Mouse (Mus musculus) ovary, postnatal 10 days (tissue): ENCODE measurements around the gene Rad54l.

Experiments used
- DNase-seq: peaks from one replicate; pipeline ENCODE4 v3.0.0; 2022; ENCODE audit warnings: low spot score

The Rad54l gene

GRCm38 (mm10) chr4:116140801-116141574 lies 17.5 kb upstream of the Rad54l start:
- DNase-seq, result no peak

GRCm38 (mm10) chr4:116137421-116137996 lies 14.0 kb upstream of the Rad54l start:
- no peak for DNase-seq

DNA sequence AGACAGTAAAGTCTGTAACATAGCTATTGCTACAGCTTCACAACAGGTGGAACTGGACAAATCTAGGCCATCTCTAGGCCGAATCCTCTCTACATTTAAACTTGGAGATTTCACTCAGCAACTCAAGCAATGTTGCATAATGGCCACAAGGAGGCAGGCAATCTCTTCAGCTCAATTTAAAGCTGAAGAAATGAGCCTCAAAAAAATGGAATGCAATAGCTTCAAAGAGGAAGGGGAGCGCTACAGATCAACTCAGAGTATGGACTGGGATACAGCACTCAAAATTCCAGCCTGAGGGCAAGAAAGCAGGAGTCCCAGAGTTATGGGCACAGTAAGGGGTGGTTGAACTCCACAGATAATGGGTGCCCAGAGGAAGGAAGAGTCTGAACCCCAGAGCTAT lies 11.5 kb upstream of the Rad54l start:
- no peak for DNase-seq

DNA sequence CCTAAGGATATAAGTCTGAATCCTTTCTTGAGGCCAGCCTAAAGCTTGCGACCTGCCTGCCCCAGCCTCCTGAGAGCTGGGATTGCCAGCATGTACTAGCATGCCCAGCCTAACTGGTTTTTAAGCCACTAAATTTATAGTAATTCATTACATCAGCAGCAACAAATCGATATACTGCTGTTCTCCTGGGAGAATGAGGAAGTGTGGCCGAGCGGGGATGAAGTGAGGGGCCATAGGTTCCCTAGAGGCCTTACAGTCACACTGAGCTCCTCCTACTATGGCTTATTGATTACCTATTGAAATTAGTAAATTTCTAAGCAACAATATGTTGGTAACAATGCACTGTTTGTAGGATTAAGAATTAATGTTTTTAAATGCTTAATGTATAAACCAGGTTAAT lies 9.6 kb upstream of the Rad54l start:
- DNase-seq, result no peak

DNA sequence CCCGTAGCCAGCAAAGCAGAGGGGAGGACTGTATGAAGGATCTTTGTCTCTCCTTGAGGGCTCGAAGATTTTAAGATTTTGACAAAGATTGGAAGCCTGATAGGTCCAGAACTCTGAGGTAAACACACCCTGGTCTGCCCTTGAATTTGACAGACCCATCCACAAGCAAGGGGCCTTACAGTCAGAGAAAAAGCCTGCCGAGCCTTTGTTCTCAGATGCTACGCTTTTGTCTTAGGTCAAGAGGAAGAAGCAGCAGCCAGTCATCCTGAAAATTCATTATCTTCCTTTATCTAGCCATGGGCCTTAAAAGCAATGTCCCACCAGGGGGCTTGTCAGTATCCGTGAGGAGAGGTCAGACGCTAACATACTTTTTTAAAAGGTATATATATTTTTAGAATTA lies 4.5 kb upstream of the Rad54l start:
- DNase-seq, result no peak

GRCm38 (mm10) chr4:116125803-116126386 lies 2.4 kb upstream of the Rad54l start:
- DNase-seq, result no peak

GRCm38 (mm10) chr4:116122762-116123161 lies 728 bp downstream of the Rad54l start:
- DNase-seq, result no peak

- DNase-seq, result no peak
Measured at GRCm38 (mm10) chr4:116111486-116111885, 12.0 kb downstream of the Rad54l start.

DNA sequence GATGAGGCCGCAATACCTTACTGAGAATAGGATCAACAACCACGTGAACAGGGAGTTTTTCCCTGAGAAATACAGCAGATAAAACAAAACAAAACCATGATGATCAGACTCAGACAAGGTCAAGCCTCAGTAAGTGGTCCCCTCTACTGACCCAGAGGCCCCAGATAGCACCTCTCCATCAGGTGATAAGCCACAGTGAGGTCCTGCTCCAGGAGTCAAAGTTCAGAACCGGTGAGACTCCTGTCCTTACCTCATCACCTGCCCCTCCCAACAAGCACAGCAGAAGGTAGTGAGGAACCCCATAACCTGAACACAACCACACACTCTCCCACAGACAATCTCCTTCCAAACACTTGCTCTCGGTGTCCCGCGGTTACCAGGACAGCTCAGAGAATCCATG lies 12.8 kb downstream of the Rad54l start:
- no peak for DNase-seq

DNA sequence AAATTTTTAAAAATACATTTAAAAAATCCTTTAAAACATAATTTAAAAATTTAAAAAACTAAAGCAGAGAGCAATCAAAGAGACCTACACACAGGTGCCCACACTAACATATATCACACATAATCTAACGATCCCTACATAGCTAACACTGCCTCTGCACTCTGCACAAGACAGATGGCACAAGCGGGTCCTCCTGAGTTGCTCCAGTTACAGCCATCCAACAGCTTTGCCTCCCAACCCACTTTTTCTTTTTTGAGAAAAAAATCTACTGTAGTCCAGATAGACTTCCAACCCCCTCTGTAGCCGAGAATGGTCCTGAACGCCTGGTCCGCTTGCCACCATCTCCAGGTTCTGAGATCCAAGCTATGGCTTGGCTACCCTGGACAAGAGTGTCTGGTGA lies 18.2 kb downstream of the Rad54l start:
- no peak for DNase-seq

- DNase-seq, result no peak
Measured at GRCm38 (mm10) chr4:116100959-116101358, 22.5 kb downstream of the Rad54l start.

DNA sequence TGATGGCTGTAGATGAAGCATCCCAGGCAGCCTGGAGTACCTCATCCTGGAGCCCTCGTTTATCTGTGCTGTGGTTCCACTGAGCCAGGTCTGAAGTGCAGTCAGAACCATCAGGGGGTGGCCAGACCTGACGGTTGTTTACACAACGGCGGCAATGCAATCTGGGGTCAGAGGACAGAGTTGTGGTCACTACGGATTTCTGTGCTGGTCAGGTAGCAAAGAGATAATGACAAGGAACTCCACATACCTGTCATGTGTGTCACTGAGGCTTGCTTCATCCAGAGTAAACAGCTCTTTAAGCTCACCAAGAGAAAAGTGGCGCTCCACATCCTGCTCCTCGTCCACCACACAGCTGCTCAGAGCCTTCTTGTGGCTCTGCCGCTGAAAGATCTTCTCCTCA lies 26.3 kb downstream of the Rad54l start:
- no peak for DNase-seq

DNA sequence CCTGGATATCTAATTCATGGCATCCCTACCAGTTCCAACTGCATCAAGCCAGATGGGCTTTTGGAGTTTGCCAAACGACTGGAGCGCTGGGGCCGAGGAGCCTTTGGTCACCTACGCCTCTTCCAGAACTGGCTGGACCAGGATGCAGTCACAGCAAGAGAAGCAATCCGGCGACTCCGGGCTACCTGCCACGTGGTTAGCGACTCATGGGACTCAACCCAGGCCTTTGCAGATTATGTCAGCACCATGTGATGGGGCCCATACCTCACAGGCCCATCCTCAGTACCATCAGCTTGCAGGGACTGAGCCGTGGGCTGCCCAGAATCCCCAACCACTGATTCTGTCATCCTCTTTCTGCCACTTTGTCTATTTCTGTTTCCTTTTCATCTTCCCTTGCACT lies 27.2 kb downstream of the Rad54l start:
- no peak for DNase-seq

DNA sequence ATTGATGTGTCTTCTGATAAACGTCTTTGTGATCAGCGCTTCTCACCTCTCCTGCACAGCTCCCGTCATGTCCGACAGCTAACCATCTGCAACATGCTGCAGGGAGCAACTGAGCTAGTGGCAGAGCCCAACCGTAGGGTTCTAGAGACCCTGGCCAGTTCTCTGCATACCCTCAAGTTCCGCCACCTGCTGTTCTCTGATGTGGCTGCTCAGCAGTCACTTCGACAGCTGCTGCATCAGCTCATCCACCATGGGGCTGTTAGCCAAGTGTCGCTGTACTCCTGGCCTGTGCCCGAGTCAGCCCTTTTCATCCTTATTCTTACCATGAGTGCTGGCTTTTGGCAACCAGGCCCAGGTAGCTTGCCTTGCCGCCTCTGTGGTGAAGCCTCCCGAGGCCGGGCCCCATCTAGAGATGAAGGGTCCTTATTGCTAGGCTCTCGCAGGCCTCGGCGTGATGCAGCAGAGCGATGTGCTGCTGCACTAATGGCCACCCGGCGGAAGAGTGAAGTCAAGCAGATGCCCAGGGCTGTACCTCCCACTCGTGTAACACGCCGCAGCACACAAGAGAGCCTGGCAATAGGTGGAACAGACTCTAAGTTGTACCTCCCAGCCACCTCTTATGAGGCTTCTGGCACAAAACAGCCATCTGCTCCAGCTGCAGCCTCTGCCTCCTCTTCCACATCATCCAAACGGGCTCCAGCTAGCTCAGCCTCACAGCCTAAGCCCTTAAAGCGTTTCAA lies 34.8 kb downstream of the Rad54l start:
- no peak for DNase-seq

DNA sequence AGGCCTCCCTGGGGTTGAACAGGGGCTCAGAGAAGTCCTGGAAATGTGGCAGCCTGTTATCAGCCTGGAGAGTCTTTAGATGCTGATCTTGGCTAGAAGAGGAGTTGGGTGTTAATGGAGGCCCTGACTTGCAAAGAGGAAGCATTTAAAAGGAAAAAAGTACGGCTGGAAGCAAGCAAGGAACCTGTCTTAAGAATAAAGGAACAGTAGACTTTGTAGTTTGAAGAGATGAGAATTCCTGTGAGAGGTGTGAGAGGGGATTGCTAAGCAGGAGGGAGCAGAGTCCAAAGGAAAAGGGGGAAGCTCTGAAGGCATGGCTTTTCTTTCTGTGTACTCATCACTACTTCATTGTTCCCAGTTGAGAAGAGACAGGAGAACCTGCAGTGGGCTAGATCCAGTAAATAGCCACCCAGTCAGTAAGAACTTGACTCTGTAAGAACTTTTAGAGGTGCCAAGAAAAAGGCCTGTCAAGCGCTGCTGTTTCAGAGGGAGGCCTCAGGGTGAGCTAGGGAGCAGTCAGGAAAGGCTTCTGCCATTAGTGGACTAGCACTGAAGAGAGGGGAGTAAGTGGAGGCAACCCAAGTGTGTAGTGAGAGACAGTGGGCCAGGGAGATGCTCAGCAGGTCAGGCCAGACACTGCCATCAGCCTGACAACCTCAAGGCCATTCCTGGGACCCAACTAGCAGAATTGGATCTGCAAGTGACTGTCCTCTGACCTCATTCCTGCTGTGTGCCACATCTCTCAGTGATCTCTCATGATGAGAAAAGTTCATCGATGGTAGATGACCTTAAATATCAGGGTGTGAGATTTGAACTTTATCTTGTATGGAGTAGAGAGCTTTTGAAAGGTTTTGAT lies 46.0 kb downstream of the Rad54l start:
- no peak for DNase-seq

- peak; percentile 18 for DNase-seq
Measured at GRCm38 (mm10) chr4:116076369-116077231, 46.9 kb downstream of the Rad54l start.

- peak; percentile 90 for DNase-seq
Measured at GRCm38 (mm10) chr4:116075631-116076368, 47.7 kb downstream of the Rad54l start.

- peak; percentile 59 for DNase-seq
Measured at GRCm38 (mm10) chr4:116074861-116075620, 48.4 kb downstream of the Rad54l start, which contains the start of the genes Uqcrh and Lrrc41. Gene Uqcrh, minus strand, starts transcription at chr4:116075071. Gene Lrrc41, plus strand, starts transcription at chr4:116075269.

DNA sequence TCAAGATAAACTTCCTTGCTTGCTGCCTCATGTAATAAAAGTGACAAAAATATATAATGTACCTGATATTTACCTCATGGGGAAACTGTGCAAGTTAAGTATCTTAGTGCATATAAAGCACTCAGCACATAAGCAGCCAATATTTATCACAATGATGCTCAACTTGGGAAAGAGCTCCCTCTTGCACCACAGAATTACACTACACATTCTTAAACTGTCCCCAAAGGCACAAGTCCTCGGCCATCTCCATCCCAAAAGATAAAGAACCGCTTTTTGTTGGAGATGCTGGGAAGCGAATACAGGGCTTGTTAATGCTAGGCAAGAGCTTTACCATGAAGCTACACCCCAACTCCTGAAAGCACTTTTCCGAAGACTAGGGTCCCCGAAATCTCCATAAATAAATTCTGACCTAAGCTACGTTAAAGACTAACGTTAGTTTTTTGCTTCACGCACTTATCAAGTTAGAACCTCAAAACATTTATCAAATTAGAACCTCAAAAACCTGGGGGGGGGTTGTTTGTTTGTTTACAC lies 49.3 kb downstream of the Rad54l start:
- no peak for DNase-seq
